Mouse (Mus musculus) embryonic fibroblast, embryonic 13.5 days (primary cell): ENCODE measurements around the gene Olig2. TPM values are rescaled to one million over a fixed set of nuclear protein-coding genes. Genes with fewer than 3 reads are reported as not detected.

Source experiments
- H3K27ac ChIP-seq: 2 replicates; pipeline ENCODE4 v1.5.1; 2012; ENCODE audit warnings: low read length, control low read depth, inconsistent platforms; ENCODE audit not compliant: insufficient read depth
- H3K4me1 ChIP-seq: 2 replicates; pipeline ENCODE4 v1.6.1; 2011; ENCODE audit warnings: low read length; ENCODE audit not compliant: control insufficient read depth, insufficient read depth
- H3K4me3 ChIP-seq: 2 replicates; pipeline ENCODE4 v1.5.1; 2011; ENCODE audit warnings: mild to moderate bottlenecking, control low read depth, low read length; ENCODE audit not compliant: insufficient read depth
- CTCF ChIP-seq: IDR thresholded peaks from 2 replicates; pipeline ENCODE4 v1.5.1; 2011; ENCODE audit warnings: mild to moderate bottlenecking, control low read depth, low read length, moderate library complexity, borderline replicate concordance; ENCODE audit not compliant: insufficient read depth
- POLR2A ChIP-seq: IDR thresholded peaks from 2 replicates; pipeline ENCODE4 v1.6.1; 2011; ENCODE audit warnings: low read depth, mild to moderate bottlenecking, control low read depth, low read length, moderate library complexity
- polyA plus RNA-seq: library from polyadenylated mRNA; stranded (reverse); fragments of >200 nt; gene quantifications from 2 replicates; pipeline ENCODE4 v1.2.4, GENCODE M21; 2011; ENCODE audit warnings: low read depth; ENCODE audit not compliant: missing spikeins, insufficient read length

Gene Olig2
- polyA plus RNA-seq, 1 experiment = 0.21 TPM

DNA sequence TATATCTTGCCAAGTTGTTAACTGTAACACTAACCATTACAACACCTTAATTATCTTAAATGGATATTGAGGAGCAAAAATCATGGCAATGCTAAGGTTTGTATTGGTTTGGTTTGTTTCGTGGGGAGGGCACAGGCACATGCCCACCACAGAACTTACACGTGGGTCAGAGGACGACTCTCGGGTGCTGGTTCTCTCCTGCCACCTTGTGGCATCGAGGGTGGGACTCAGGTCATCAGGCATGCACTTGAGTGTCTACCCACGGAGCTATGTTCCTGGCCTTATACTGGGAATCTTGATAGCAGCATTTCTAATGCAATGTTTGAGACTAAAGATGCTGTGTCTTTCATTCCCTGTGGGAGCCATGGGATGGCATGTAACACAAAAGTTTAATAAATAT is 8.2 kb upstream of the Olig2 start:
- Histone ChIP-seq H3K4me3 (no peak overlapping the region), H3K4me1 (no peaks in the 10 kb centered on the region), H3K27ac (no peak overlapping the region)
- TF ChIP-seq CTCF (no peak), POLR2A (no peak)

- H3K4me1 ChIP-seq = no peaks in the 10 kb centered on the region
- TF ChIP-seq POLR2A (no peak), CTCF (no peak)
- H3K27ac ChIP-seq = no peak overlapping the region
Observed at GRCm38 (mm10) chr16:91217948-91218347, 7.3 kb upstream of the Olig2 start.

GRCm38 (mm10) chr16:91219246-91219645 is 6.0 kb upstream of the Olig2 start:
- TF ChIP-seq POLR2A = no peak
- no peak for TF ChIP-seq CTCF
- no peak overlapping the region for H3K4me3 ChIP-seq

More at GRCm38 (mm10) chr16:91217948-91218347, 7.3 kb upstream of the Olig2 start:
- H3K4me3 ChIP-seq = no peak overlapping the region

DNA sequence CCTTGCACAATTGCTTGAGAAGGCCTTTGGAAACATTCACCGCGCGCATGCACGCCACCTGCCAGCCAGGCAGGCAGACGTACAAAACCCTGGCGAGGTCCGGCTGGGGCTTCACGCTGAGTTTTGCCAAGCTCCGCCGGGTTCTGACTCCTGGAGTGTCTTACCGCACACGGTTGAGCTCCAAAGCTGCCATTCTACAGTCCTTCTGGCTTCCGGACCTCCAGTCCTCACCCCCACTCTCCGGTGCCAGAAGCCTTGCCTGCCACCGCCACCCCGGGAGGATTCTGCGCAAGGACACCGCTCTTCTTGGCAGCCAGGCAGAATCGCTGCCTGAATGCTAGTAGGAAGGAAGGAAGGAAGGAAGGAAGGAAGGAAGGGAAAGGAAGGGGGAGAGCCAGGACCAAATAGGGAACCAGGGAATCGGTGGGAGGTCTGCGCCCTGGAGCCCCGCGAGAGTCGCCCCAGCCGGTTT is 3.0 kb upstream of the Olig2 start:
- TF ChIP-seq CTCF (no peak), POLR2A (no peak)
- no peak overlapping the region for H3K4me3 ChIP-seq
- no peaks in the 10 kb centered on the region for H3K4me1 ChIP-seq
- H3K27ac ChIP-seq = no peak overlapping the region

More at GRCm38 (mm10) chr16:91219246-91219645, 6.0 kb upstream of the Olig2 start:
- no peak overlapping the region for H3K27ac ChIP-seq
- H3K4me1 ChIP-seq = no peaks in the 10 kb centered on the region

- Histone ChIP-seq H3K4me3 (no peak overlapping the region), H3K4me1 (no peaks in the 10 kb centered on the region), H3K27ac (no peak overlapping the region)
- TF ChIP-seq CTCF (no peak), POLR2A (no peak)
Observed at GRCm38 (mm10) chr16:91222643-91223271, 2.5 kb upstream of the Olig2 start.

DNA sequence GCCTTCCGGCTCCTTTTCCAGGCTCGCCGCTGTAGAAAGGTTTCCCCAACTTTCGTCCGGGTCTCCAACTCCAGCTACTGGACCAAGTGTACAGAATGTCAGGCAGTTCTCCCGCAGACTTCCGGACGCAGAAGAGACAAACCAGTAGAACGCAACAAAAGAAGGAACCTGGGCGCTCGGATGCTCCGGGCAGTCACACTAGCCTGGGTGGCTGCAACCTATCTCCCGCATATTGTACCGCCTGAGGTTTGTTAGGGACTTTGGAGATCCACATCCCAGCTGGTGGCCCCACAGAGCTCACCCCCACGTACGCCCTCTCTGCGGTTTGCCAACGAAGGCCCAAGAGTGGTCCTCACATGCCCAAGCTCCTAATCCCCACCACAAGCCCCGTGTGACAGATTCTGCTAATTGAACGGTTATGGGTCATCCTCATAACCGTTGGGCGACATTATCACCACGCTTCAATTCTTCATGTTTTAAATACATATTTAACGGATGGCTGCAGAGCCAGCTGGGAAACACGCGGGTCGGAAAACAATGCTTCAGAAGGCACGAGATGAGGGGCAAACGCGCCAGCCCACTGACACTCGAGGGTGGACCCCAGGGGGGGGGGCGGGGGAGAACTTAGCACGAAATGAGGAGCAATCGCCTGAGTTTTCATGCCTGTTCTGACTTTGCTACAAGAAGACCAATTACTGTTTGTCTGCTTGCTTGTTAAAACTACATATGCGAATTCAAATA is 1.8 kb upstream of the Olig2 start:
- H3K4me3 ChIP-seq = no peak overlapping the region
- TF ChIP-seq POLR2A (no peak), CTCF (no peak)
- H3K4me1 ChIP-seq = no peaks in the 10 kb centered on the region
- H3K27ac ChIP-seq = no peak overlapping the region

DNA sequence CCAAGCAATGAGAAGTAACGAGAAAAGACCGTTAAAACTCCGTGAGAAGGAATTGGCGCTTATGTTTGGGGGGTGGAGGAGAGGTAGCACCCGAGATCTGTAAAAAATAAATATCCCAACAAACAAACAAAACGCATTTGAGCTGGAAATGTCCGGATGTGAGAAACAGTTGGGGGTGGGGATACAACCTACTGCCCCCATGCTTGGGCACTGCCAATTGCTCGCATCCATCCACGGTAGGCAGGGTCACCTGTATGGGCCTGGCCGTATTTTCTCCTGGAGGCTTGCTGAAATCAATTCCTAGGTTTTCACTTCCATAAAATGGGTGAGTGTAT is 1.2 kb upstream of the Olig2 start:
- H3K4me1 ChIP-seq = no peaks in the 10 kb centered on the region
- TF ChIP-seq POLR2A = no peak
- no peak for TF ChIP-seq CTCF

GRCm38 (mm10) chr16:91224481-91225232 is 600 bp upstream of the Olig2 start:
- no peak for TF ChIP-seq POLR2A
- no peak for TF ChIP-seq CTCF
- Histone ChIP-seq H3K4me1 (no peaks in the 10 kb centered on the region), H3K27ac (no peak overlapping the region), H3K4me3 (no peak overlapping the region)

More for the DNA sequence above, 1.2 kb upstream of the Olig2 start:
- Histone ChIP-seq H3K27ac (no peak overlapping the region), H3K4me3 (no peak overlapping the region)

DNA sequence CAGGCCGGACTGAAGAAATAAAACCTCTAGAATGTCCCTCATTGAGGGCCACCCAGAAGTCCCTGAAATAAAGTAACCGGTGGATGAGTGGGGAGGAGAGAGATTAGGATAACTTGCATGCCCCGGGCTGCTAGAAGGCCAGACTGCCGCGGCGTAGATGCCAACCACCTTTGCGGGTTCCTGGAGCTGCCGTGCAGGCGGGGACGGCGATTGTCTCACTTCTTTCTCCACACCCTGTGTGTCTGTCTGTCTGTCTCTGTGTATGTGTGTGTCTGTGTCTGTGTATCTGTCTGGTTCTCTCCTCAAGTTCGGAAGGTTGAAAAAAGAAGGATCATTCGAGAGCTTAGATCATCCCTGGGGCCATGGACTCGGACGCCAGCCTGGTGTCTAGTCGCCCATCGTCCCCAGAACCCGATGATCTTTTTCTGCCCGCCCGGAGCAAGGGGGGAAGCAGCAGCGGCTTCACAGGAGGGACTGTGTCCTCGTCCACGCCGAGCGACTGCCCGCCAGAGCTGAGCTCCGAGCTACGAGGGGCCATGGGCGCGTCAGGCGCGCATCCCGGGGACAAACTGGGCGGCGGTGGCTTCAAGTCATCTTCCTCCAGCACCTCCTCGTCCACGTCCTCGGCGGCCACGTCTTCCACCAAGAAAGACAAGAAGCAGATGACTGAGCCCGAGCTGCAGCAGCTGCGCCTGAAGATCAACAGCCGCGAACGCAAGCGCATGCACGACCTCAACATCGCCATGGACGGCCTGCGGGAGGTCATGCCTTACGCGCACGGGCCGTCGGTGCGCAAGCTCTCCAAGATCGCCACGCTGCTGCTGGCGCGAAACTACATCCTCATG is 1.0 kb downstream of the Olig2 start:
- H3K4me1 ChIP-seq = no peaks in the 10 kb centered on the region
- TF ChIP-seq CTCF (no peak), POLR2A (no peak)
- H3K27ac ChIP-seq = no peak overlapping the region
- H3K4me3 ChIP-seq = no peak overlapping the region
